Mouse (Mus musculus): ENCODE data around the gene Gm35549. TPM values are rescaled to one million over a fixed set of nuclear protein-coding genes. Genes with fewer than 3 reads are reported as not detected.

Gm35549 gene
- 0.72 TPM in 1 of 2 replicates, not detected in the other for polyA plus RNA-seq (2014; fragmentation: Nextera tagmentation; extraction: Ambion mirVana)

GRCm38 (mm10) chr9:122843760-122844159, at the start of gene Gm35549:
Gene Gm35549, minus strand, starts transcription at chr9:122844035.
- Histone ChIP-seq H3K9me3 (ENCODE audit: control insufficient read depth, low read depth, low read length) (0 out of 2 replicates have a peak, but pooled peaks cover 4% of the 10 kb centered on the region), H3K27me3 (ENCODE audit: control insufficient read depth, insufficient read depth, low read length) (no peaks in the 10 kb centered on the region), H3K4me1 (ENCODE audit: control insufficient read depth, insufficient read depth, low read length) (no peaks in the 10 kb centered on the region), H3K36me3 (ENCODE audit: control insufficient read depth, insufficient read depth, low read length) (no peaks in the 10 kb centered on the region), H3K9ac (replicated peaks; ENCODE audit: low read depth, low read length) (no peak within 1 kb of the TSS), H3K4me3 (ENCODE audit: low read depth, low read length) (no peak within 1 kb of the TSS), H3K4me2 (replicated peaks; ENCODE audit: low read depth, low read length) (no peak within 1 kb of the TSS), H3K27ac (ENCODE audit: low read length) (no peak within 1 kb of the TSS)
- WGBS, result 79% methylated on average over 3 of the region's 3 CpGs
- ATAC-seq (ENCODE audit: insufficient number of reproducible peaks, insufficient read depth, low FRiP score, low read depth), result no peak

GRCm38 (mm10) chr9:122886372-122887179, 42.7 kb upstream of the Gm35549 start:
- H3K4me1 ChIP-seq (ENCODE audit: control insufficient read depth, insufficient read depth, low read length), result peaks cover 2% of the 10 kb centered on the region; the same call in 1 of the 2 replicates
- 7% methylated on average over 54 of the region's 54 CpGs for WGBS
- peak overlapping the region; percentile 84 for H3K4me2 ChIP-seq (replicated peaks; ENCODE audit: low read depth, low read length)
- H3K27me3 ChIP-seq (ENCODE audit: control insufficient read depth, insufficient read depth, low read length), result no peaks in the 10 kb centered on the region
- peak overlapping the region; percentile 56 for H3K4me3 ChIP-seq (ENCODE audit: low read depth, low read length)
- ATAC-seq (ENCODE audit: insufficient number of reproducible peaks, insufficient read depth, low FRiP score, low read depth), result peak; percentile 82; the same call in 1 of the 2 replicates
- H3K27ac ChIP-seq (ENCODE audit: low read length), result no peak overlapping the region
- no peaks in the 10 kb centered on the region; the same call in 1 of the 2 replicates for H3K9me3 ChIP-seq (ENCODE audit: control insufficient read depth, low read depth, low read length)
- no peaks in the 10 kb centered on the region for H3K36me3 ChIP-seq (ENCODE audit: control insufficient read depth, insufficient read depth, low read length)
- H3K9ac ChIP-seq (replicated peaks; ENCODE audit: low read depth, low read length), result peak overlapping the region; percentile 69

GRCm38 (mm10) chr9:122885385-122885784, 41.5 kb upstream of the Gm35549 start, which contains the start of gene Zkscan7:
Gene Zkscan7, plus strand, starts transcription at chr9:122885685.
- no peak within 1 kb of the TSS for H3K9ac ChIP-seq (replicated peaks; ENCODE audit: low read depth, low read length)
- no peak for ATAC-seq (ENCODE audit: insufficient number of reproducible peaks, insufficient read depth, low FRiP score, low read depth)
- WGBS, result 82% methylated on average over 3 of the region's 3 CpGs

GRCm38 (mm10) chr9:122875145-122875544, 31.3 kb upstream of the Gm35549 start:
- H3K4me1 ChIP-seq (ENCODE audit: control insufficient read depth, insufficient read depth, low read length), result no peaks in the 10 kb centered on the region
- 85% methylated on average over 2 of the region's 2 CpGs for WGBS
- H3K9me3 ChIP-seq (ENCODE audit: control insufficient read depth, low read depth, low read length), result no peaks in the 10 kb centered on the region
- 0 out of 2 replicates have a peak, but pooled peaks have one; percentile 49 for ATAC-seq (ENCODE audit: insufficient number of reproducible peaks, insufficient read depth, low FRiP score, low read depth)
- no peak overlapping the region for H3K27ac ChIP-seq (ENCODE audit: low read length)
- no peak overlapping the region for H3K4me2 ChIP-seq (replicated peaks; ENCODE audit: low read depth, low read length)
- H3K27me3 ChIP-seq (ENCODE audit: control insufficient read depth, insufficient read depth, low read length), result no peaks in the 10 kb centered on the region
- no peak overlapping the region for H3K4me3 ChIP-seq (ENCODE audit: low read depth, low read length)
- no peaks in the 10 kb centered on the region for H3K36me3 ChIP-seq (ENCODE audit: control insufficient read depth, insufficient read depth, low read length)
- no peak overlapping the region for H3K9ac ChIP-seq (replicated peaks; ENCODE audit: low read depth, low read length)

More at GRCm38 (mm10) chr9:122885385-122885784, 41.5 kb upstream of the Gm35549 start, which contains the start of gene Zkscan7:
- Histone ChIP-seq H3K4me2 (replicated peaks; ENCODE audit: low read depth, low read length) (peak within 1 kb of the TSS; percentile 84), H3K27me3 (ENCODE audit: control insufficient read depth, insufficient read depth, low read length) (no peaks in the 10 kb centered on the region), H3K9me3 (ENCODE audit: control insufficient read depth, low read depth, low read length) (no peaks in the 10 kb centered on the region; the same call in 1 of the 2 replicates), H3K4me1 (ENCODE audit: control insufficient read depth, insufficient read depth, low read length) (peaks cover 2% of the 10 kb centered on the region; the same call in 1 of the 2 replicates), H3K36me3 (ENCODE audit: control insufficient read depth, insufficient read depth, low read length) (no peaks in the 10 kb centered on the region), H3K4me3 (ENCODE audit: low read depth, low read length) (peak within 1 kb of the TSS; percentile 56), H3K27ac (ENCODE audit: low read length) (no peak within 1 kb of the TSS)

- no peaks in the 10 kb centered on the region for H3K4me1 ChIP-seq (ENCODE audit: control insufficient read depth, insufficient read depth, low read length)
- H3K9me3 ChIP-seq (ENCODE audit: control insufficient read depth, low read depth, low read length), result no peaks in the 10 kb centered on the region
- no peak overlapping the region for H3K4me2 ChIP-seq (replicated peaks; ENCODE audit: low read depth, low read length)
- no peak overlapping the region for H3K9ac ChIP-seq (replicated peaks; ENCODE audit: low read depth, low read length)
- no peak overlapping the region for H3K27ac ChIP-seq (ENCODE audit: low read length)
- H3K4me3 ChIP-seq (ENCODE audit: low read depth, low read length), result no peak overlapping the region
- ATAC-seq (ENCODE audit: insufficient number of reproducible peaks, insufficient read depth, low FRiP score, low read depth), result no peak
- WGBS, result 50% methylated on average over 1 of the region's 1 CpGs
- no peaks in the 10 kb centered on the region for H3K36me3 ChIP-seq (ENCODE audit: control insufficient read depth, insufficient read depth, low read length)
- H3K27me3 ChIP-seq (ENCODE audit: control insufficient read depth, insufficient read depth, low read length), result no peaks in the 10 kb centered on the region
Measured at GRCm38 (mm10) chr9:122874653-122875052, 30.8 kb upstream of the Gm35549 start.

GRCm38 (mm10) chr9:122872595-122872994, 28.8 kb upstream of the Gm35549 start:
- ATAC-seq (ENCODE audit: insufficient number of reproducible peaks, insufficient read depth, low FRiP score, low read depth), result no peak
- no peak overlapping the region for H3K27ac ChIP-seq (ENCODE audit: low read length)
- H3K27me3 ChIP-seq (ENCODE audit: control insufficient read depth, insufficient read depth, low read length), result no peaks in the 10 kb centered on the region
- no peaks in the 10 kb centered on the region for H3K9me3 ChIP-seq (ENCODE audit: control insufficient read depth, low read depth, low read length)
- H3K4me2 ChIP-seq (replicated peaks; ENCODE audit: low read depth, low read length), result no peak overlapping the region
- no peak overlapping the region for H3K4me3 ChIP-seq (ENCODE audit: low read depth, low read length)
- no peak overlapping the region for H3K9ac ChIP-seq (replicated peaks; ENCODE audit: low read depth, low read length)
- WGBS, result 86% methylated on average over 4 of the region's 4 CpGs
- H3K4me1 ChIP-seq (ENCODE audit: control insufficient read depth, insufficient read depth, low read length), result no peaks in the 10 kb centered on the region
- no peaks in the 10 kb centered on the region for H3K36me3 ChIP-seq (ENCODE audit: control insufficient read depth, insufficient read depth, low read length)

GRCm38 (mm10) chr9:122866192-122866591, 22.4 kb upstream of the Gm35549 start:
- Histone ChIP-seq H3K27ac (ENCODE audit: low read length) (no peak overlapping the region), H3K4me1 (ENCODE audit: control insufficient read depth, insufficient read depth, low read length) (peaks cover 15% of the 10 kb centered on the region; the same call in 1 of the 2 replicates), H3K9ac (replicated peaks; ENCODE audit: low read depth, low read length) (no peak overlapping the region), H3K9me3 (ENCODE audit: control insufficient read depth, low read depth, low read length) (peaks cover 8% of the 10 kb centered on the region; the same call in 1 of the 2 replicates), H3K27me3 (ENCODE audit: control insufficient read depth, insufficient read depth, low read length) (no peaks in the 10 kb centered on the region), H3K36me3 (ENCODE audit: control insufficient read depth, insufficient read depth, low read length) (peaks cover 15% of the 10 kb centered on the region), H3K4me2 (replicated peaks; ENCODE audit: low read depth, low read length) (peak overlapping the region; percentile 86), H3K4me3 (ENCODE audit: low read depth, low read length) (peak overlapping the region; percentile 76)
- peak; percentile 37; the same call in 1 of the 2 replicates for ATAC-seq (ENCODE audit: insufficient number of reproducible peaks, insufficient read depth, low FRiP score, low read depth)
- WGBS, result 84% methylated on average over 4 of the region's 4 CpGs

- WGBS, result under 1% methylated on average over 34 of the region's 34 CpGs
- Histone ChIP-seq H3K27ac (ENCODE audit: low read length) (peak within 1 kb of the TSS; percentile 55; the same call in 1 of the 2 replicates), H3K4me2 (replicated peaks; ENCODE audit: low read depth, low read length) (peak within 1 kb of the TSS; percentile 86), H3K9ac (replicated peaks; ENCODE audit: low read depth, low read length) (peak within 1 kb of the TSS; percentile 76), H3K4me3 (ENCODE audit: low read depth, low read length) (peak within 1 kb of the TSS; percentile 76), H3K36me3 (ENCODE audit: control insufficient read depth, insufficient read depth, low read length) (peaks cover 20% of the 10 kb centered on the region), H3K27me3 (ENCODE audit: control insufficient read depth, insufficient read depth, low read length) (no peaks in the 10 kb centered on the region), H3K4me1 (ENCODE audit: control insufficient read depth, insufficient read depth, low read length) (peaks cover 15% of the 10 kb centered on the region; the same call in 1 of the 2 replicates), H3K9me3 (ENCODE audit: control insufficient read depth, low read depth, low read length) (peaks cover 13% of the 10 kb centered on the region; the same call in 1 of the 2 replicates)
- peak; percentile 86 for ATAC-seq (ENCODE audit: insufficient number of reproducible peaks, insufficient read depth, low FRiP score, low read depth)
Measured at GRCm38 (mm10) chr9:122865697-122866166, 21.9 kb upstream of the Gm35549 start, which contains the start of gene Zfp445. Gene Zfp445, minus strand, starts transcription at chr9:122866006.
